Mouse (Mus musculus): ENCODE data around the gene Pias4. TPM values are rescaled to one million over a fixed set of nuclear protein-coding genes. Genes with fewer than 3 reads are reported as not detected.
"Not testable (repeated sequence)": the region's sequence is repeated elsewhere in the genome, so short reads cannot be mapped to it uniquely, and the experiment has no call there.

Gene Pias4
- polyA plus RNA-seq (2015; fragmentation: Nextera tagmentation; extraction: Ambion mirVana) = 35.7 and 40.3 TPM in 2 replicates

DNA sequence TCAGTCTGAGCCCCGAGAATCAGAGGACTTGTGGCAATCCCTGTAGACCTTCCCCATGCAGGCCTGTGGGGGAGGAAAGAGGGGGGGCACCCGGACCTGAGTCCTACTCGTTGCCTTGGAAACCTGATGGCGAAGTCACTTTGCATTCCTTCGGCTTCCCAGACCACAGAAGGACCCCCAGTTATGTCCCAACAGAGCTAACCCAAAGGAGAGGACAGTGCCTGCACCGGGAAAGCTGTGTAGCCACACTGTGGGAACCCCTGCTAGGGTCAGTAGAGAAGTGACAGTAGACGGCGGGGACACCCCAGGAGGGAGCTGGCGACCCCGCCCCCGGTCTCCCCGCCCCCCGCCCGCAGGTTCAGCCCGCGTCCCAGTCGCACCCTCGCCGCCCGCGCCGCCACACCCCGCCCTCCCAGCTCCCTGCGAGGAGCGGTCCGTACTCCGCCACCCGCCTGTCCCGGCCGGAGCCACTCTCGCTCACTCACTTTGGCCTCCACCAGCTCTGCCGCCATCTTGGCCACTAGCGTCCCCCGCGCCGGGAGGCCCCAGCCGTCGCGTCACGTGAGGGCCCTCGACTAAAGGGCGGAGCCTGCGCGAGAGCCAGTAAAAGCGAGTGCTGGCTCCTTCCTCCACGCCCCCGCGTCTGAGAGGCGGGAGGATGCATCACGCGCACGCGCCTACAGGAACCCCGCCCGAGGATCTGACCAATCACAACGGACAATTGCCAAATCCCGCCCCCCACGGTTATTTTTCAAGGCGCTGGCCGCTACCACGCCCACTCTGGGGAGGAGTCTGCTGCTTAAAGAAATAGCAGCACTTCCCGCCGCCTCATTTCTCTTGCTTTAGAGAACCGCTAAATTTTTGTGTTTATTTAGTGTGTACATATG lies at the start of gene Pias4:
Pias4 (minus strand) TSS at position 724 of the 887 bp plus-strand sequence.
- H3K4me1 ChIP-seq = peaks cover 32% of the 10 kb centered on the region
- peak within 1 kb of the TSS; percentile 83 for H3K4me3 ChIP-seq
- no peaks in the 10 kb centered on the region for H3K27me3 ChIP-seq (replicated peaks)
- WGBS = under 1% methylated on average over 56 of the region's 64 CpGs
- H3K36me3 ChIP-seq = peaks cover 23% of the 10 kb centered on the region
- H3K9me3 ChIP-seq = no peaks in the 10 kb centered on the region
- peak within 1 kb of the TSS; percentile 91 for H3K4me2 ChIP-seq
- peak within 1 kb of the TSS; percentile 94 for H3K9ac ChIP-seq
- H3K27ac ChIP-seq (replicated peaks) = peak within 1 kb of the TSS; percentile 76
- peak; percentile 89 for ATAC-seq (ENCODE audit: extremely low read depth, insufficient number of reproducible peaks, low FRiP score, low TSS enrichment)

DNA sequence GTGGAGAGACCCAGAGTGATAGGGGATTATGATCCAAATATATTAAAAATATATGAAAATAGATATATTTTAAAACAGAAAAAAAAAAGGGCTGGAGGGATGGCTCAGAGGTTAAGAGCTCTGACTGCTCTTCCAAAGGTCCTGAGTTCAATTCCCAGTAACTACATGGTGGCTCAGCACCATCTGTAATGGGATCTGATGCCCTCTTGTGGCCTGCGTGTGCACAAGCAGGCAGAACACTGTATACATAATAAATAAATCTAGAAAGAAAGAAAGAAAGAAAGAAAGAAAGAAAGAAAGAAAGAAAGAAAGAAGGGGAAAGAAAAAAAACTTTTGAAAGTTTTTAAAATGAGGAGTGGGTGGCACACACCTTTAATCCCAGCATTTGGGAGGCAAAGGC lies 49.5 kb upstream of the Pias4 start:
- H3K4me1 ChIP-seq; ATAC-seq (ENCODE audit: extremely low read depth, insufficient number of reproducible peaks, low FRiP score, low TSS enrichment): not testable (repeated sequence)
- 19% methylated on average over 1 of the region's 1 CpGs for whole genome bisulfite sequencing

DNA sequence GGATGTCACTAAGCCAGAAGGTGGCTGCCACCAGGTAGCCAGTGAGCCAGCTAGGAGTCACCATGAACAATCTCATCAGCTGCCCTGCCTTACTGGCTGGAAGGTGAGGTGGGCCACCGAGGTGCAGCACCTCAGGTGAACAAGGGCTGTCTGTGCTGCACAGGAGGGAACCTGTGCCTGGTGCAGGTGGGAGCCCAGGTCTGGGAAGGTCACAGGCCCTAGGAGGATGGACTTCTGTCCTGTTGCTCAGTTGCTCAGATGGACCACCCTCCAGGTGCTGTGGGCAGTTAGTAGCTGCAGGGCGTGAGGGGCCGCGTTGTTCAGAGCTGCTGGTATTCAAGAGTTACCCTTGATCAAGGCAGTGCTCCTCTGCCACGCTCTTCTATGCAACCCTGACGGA lies 49.1 kb upstream of the Pias4 start:
- ATAC-seq (ENCODE audit: extremely low read depth, insufficient number of reproducible peaks, low FRiP score, low TSS enrichment) = no peak
- Histone ChIP-seq H3K27ac (replicated peaks) (no peak overlapping the region), H3K36me3 (no peaks in the 10 kb centered on the region), H3K4me2 (no peak overlapping the region), H3K27me3 (replicated peaks) (peaks cover 21% of the 10 kb centered on the region), H3K4me1 (no peaks in the 10 kb centered on the region), H3K9me3 (peaks cover 5% of the 10 kb centered on the region; the same call in 1 of the 2 replicates), H3K9ac (no peak overlapping the region), H3K4me3 (no peak overlapping the region)
- 79% methylated on average over 6 of the region's 6 CpGs for WGBS

More for the DNA sequence above, 49.5 kb upstream of the Pias4 start:
- not testable (repeated sequence) for H3K4me3 ChIP-seq; H3K9me3 ChIP-seq; H3K9ac ChIP-seq; H3K4me2 ChIP-seq; H3K36me3 ChIP-seq; H3K27ac ChIP-seq (replicated peaks)
- H3K27me3 ChIP-seq (replicated peaks) = peaks cover 21% of the 10 kb centered on the region

DNA sequence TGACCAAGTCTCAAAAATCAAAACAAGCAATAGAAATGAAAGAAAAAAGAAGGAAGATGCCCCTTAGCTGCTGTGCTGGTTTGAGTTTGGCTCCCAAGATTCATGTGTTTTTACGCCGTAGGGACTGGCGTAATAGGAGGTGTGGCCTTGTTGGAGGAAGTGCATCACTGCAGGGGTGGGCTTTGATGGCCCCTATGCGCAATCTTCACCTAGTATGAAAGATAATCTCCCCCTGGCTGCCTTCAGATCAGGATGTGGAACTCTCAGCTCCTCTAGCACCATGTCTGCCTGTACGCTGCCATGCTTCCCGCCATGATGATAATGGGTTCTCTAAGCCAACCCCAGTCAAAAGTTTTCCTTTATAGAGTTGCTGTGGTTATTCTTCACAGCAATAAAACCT lies 48.5 kb upstream of the Pias4 start:
- peaks cover 5% of the 10 kb centered on the region; the same call in 1 of the 2 replicates for H3K9me3 ChIP-seq
- 77% methylated on average over 6 of the region's 6 CpGs for WGBS
- no peaks in the 10 kb centered on the region for H3K36me3 ChIP-seq
- H3K4me1 ChIP-seq = no peaks in the 10 kb centered on the region
- H3K9ac ChIP-seq = no peak overlapping the region
- H3K4me3 ChIP-seq = no peak overlapping the region
- peaks cover 21% of the 10 kb centered on the region for H3K27me3 ChIP-seq (replicated peaks)
- no peak overlapping the region for H3K27ac ChIP-seq (replicated peaks)
- H3K4me2 ChIP-seq = no peak overlapping the region
- no peak for ATAC-seq (ENCODE audit: extremely low read depth, insufficient number of reproducible peaks, low FRiP score, low TSS enrichment)

DNA sequence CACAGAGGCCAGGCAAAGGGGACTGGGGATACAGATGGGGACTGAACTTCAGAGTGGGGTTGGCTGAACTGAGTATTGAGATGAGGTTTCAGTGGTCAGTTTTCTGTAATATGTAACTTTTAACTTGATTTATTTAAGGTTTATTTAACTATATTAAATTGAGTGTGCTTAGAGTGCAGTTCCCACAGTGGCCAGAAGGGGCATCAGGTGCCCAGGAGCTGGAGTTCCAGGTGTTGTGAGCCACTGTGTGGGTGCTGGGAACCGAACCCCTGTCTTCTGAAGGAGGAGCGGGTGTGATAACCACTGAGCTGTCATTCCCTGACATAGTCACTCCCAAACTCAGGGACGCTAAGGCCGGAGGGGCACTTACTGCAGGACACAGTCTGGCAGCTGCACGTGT lies 42.4 kb upstream of the Pias4 start:
- ATAC-seq (ENCODE audit: extremely low read depth, insufficient number of reproducible peaks, low FRiP score, low TSS enrichment) = no peak
- H3K4me1 ChIP-seq = no peaks in the 10 kb centered on the region
- peaks cover 5% of the 10 kb centered on the region; the same call in 1 of the 2 replicates for H3K9me3 ChIP-seq
- no peak overlapping the region for H3K27ac ChIP-seq (replicated peaks)
- H3K9ac ChIP-seq = no peak overlapping the region
- 91% methylated on average over 5 of the region's 5 CpGs for WGBS
- no peak overlapping the region for H3K4me2 ChIP-seq
- H3K27me3 ChIP-seq (replicated peaks) = no peaks in the 10 kb centered on the region; the same call in 1 of the 2 replicates
- H3K36me3 ChIP-seq = no peaks in the 10 kb centered on the region
- no peak overlapping the region for H3K4me3 ChIP-seq

DNA sequence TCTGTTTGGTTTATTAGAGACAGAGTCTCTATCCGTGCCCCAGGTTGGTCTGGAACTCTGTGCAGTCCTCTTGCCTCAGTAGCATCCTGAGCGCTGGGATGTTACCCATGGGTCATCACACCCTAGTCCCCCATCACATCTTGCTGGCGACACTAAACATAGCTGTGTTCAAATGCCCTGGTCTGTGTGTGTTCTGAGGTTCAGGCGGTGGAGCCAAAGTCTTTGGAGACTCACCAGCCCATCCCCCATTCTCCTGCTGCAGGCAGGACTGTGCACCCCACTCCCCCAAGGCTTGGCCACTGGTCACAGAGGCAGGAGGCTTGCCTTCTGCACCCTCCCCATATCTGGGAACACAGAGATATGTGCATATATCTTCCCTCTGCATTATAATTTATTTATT lies 36.4 kb upstream of the Pias4 start:
- Histone ChIP-seq H3K4me3 (no peak overlapping the region), H3K36me3 (no peaks in the 10 kb centered on the region), H3K4me1 (peaks cover 51% of the 10 kb centered on the region), H3K27ac (replicated peaks) (peak overlapping the region; percentile 96), H3K27me3 (replicated peaks) (no peaks in the 10 kb centered on the region), H3K4me2 (no peak overlapping the region), H3K9me3 (no peaks in the 10 kb centered on the region), H3K9ac (no peak overlapping the region)
- no peak for ATAC-seq (ENCODE audit: extremely low read depth, insufficient number of reproducible peaks, low FRiP score, low TSS enrichment)
- 61% methylated on average over 4 of the region's 4 CpGs for WGBS

DNA sequence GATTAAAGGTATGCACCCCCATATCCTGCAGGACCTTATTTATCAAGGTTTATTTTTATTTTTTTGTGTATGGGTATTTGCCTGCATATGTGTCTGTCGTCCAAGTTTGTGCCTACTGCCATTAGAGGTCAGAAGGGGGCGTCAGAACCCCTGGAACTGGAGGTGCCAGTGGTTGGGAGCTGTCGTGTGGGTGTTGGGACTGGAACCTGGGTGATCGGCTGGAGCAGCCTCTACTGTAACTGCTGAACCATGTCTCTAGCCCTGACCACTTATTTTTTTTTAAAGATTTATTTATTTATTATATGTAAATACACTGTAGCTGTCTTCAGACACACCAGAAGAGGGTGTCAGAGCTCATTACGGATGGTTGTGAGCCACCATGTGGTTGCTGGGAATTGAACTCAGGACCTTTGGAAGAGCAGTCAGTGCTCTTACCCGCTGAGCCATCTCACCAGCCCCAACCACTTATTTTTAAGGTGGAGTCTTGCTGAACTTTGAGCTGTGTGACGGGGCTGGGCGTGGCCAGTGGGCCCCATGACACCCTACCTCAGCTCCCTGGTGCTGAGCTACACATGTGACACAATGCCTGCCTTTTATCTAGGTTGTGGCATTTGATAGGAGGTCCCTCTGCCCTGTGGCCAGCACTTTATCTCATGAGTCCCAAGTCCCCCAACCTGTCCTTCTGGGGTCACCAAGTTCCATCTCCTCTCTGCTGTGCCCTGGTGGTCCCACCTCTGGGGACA lies 35.4 kb upstream of the Pias4 start:
- no peak for ATAC-seq (ENCODE audit: extremely low read depth, insufficient number of reproducible peaks, low FRiP score, low TSS enrichment)

DNA sequence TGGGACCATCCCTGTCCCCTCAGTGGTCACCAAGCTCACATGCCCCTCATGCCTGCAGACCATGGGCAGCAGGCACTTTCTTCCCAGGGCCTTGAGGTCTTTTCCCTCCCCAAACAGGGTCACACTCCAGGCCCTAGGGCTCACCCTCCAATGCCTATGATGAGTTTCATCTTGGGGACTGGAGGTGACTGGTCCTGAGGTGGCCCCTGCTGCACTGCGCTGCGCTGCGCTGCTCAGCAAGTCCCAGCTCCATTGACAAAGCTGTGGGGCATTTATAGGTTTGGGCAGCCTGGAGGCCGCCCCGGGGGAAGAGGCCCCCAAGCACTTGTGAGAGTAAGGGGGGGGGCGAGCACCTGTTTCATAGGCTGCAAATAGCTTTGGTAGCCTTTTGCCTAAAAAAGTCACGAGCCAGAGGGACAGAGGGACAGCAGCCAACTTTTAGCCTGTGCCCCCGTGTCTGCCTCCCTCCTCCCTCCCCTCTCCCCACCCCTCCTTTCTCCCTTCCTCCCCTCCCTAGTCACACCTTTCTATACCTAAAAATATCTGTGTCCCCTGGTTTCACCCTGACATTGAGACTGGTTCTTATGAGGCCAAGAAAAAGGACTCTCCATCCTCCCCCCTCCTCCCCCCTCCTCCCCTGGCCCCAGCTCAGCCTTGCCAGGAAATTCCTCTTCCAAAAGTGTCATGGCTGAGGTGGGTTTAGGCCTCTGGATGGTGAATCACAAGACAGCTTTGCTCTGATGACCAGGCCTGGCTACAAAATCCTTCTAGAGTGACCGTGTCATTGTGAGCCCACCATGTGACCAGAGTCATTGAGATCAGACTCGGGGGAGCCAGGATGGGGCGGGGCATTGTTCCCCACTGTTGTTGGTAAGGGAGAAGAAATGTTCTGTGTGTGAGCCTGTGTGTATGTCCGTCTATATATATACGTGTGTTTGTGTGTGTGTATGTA lies 34.4 kb upstream of the Pias4 start, which contains the start of gene Nmrk2:
Nmrk2 (minus strand) TSS at position 245 of the 952 bp plus-strand sequence.
- H3K36me3 ChIP-seq = no peaks in the 10 kb centered on the region
- peak within 1 kb of the TSS; percentile 96 for H3K27ac ChIP-seq (replicated peaks)
- peak; percentile 16; the same call in 1 of the 2 replicates for ATAC-seq (ENCODE audit: extremely low read depth, insufficient number of reproducible peaks, low FRiP score, low TSS enrichment)
- H3K27me3 ChIP-seq (replicated peaks) = peaks cover 10% of the 10 kb centered on the region
- H3K4me1 ChIP-seq = peaks cover 67% of the 10 kb centered on the region
- H3K4me3 ChIP-seq = peak within 1 kb of the TSS; percentile 13
- WGBS = 38% methylated on average over 13 of the region's 13 CpGs
- peak within 1 kb of the TSS; percentile 73 for H3K9ac ChIP-seq
- H3K9me3 ChIP-seq = no peaks in the 10 kb centered on the region
- peak within 1 kb of the TSS; percentile 58 for H3K4me2 ChIP-seq

More for the DNA sequence above, 35.4 kb upstream of the Pias4 start:
- peak overlapping the region; percentile 96 for H3K27ac ChIP-seq (replicated peaks)
- no peak overlapping the region for H3K4me3 ChIP-seq
- H3K4me2 ChIP-seq = peak overlapping the region; percentile 30; the same call in 1 of the 2 replicates
- H3K9ac ChIP-seq = peak overlapping the region; percentile 17; the same call in 1 of the 2 replicates
- 0 out of 2 replicates have a peak, but pooled peaks cover 5% of the 10 kb centered on the region for H3K27me3 ChIP-seq (replicated peaks)
- peaks cover 59% of the 10 kb centered on the region for H3K4me1 ChIP-seq
- H3K36me3 ChIP-seq = no peaks in the 10 kb centered on the region
- no peaks in the 10 kb centered on the region for H3K9me3 ChIP-seq
- 55% methylated on average over 8 of the region's 8 CpGs for WGBS

DNA sequence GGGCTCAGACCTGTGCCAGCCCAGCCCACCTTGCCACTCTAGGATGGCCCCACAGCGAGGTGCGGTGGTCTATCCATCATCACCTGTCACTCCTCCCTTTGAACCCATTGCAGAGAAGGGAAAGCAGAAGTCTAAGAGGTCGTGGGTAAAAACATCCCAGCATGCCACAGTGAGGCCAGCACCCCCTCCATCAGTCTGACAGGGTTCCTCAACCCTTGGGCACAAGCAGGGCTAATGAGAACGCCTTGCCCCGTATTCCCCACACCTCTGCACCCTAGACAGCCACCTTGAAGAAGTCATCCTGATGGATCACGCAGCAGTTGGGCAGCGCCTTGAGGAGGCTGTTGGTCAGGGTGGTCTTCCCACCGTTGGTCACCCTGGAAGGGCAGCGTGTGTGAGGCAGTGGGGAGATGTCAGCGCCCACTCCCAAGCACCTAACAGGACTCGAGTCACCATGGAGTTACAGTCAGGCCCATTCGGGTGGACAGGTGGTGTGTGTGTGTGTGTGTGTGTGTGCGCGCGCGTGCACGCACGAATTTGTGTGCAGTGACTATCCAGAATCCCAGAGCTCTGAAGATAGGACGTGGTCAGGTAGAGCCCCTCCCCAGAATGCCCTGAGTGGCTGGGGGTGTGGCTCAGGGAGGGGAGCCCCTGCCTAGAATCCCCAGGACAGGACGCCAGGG lies 33.0 kb upstream of the Pias4 start:
- H3K27ac ChIP-seq (replicated peaks) = peak overlapping the region; percentile 96
- WGBS = 62% methylated on average over 20 of the region's 20 CpGs
- peak overlapping the region; percentile 73 for H3K9ac ChIP-seq
- no peak for ATAC-seq (ENCODE audit: extremely low read depth, insufficient number of reproducible peaks, low FRiP score, low TSS enrichment)
- H3K36me3 ChIP-seq = no peaks in the 10 kb centered on the region
- peak overlapping the region; percentile 58 for H3K4me2 ChIP-seq
- H3K27me3 ChIP-seq (replicated peaks) = peaks cover 23% of the 10 kb centered on the region
- H3K4me3 ChIP-seq = no peak overlapping the region
- no peaks in the 10 kb centered on the region for H3K9me3 ChIP-seq
- H3K4me1 ChIP-seq = peaks cover 74% of the 10 kb centered on the region

DNA sequence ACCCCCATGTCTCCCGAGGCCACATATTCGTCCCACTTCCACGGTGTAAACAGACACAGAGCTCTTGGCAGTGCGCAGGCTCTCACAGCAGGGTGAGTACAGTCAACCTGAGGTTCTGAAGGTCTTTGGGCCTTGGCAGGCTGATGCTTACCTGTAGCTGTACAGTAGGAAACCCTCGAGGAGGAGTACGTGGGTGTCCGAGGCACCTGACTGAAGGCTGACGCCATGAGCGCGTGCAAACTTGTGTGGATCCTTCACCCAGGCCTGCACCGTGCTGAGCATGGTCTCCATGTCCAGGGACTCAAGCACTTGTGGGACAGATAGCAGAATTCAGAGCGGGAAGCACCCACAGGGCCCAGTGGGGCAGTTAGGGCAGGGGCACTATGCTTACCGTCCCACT lies 32.4 kb upstream of the Pias4 start:
- Histone ChIP-seq H3K9me3 (no peaks in the 10 kb centered on the region), H3K4me2 (peak overlapping the region; percentile 58; the same call in 1 of the 2 replicates), H3K27ac (replicated peaks) (peak overlapping the region; percentile 96), H3K27me3 (replicated peaks) (peaks cover 29% of the 10 kb centered on the region), H3K9ac (peak overlapping the region; percentile 73), H3K4me3 (no peak overlapping the region), H3K36me3 (no peaks in the 10 kb centered on the region), H3K4me1 (peaks cover 74% of the 10 kb centered on the region)
- 72% methylated on average over 13 of the region's 13 CpGs for WGBS
- ATAC-seq (ENCODE audit: extremely low read depth, insufficient number of reproducible peaks, low FRiP score, low TSS enrichment) = no peak
